Mouse (Mus musculus) heart, postnatal 0 days (tissue): ENCODE data around the gene Senp7. TPM values are rescaled to one million over a fixed set of nuclear protein-coding genes. Genes with fewer than 3 reads are reported as not detected.

Experiments used
- ATAC-seq: fragments of 200-750 bp; cut with Nextera tagmentation; 2 replicates; pipeline ENCODE4 v1.8.0; 2017; ENCODE audit warnings: low read depth, moderate number of reproducible peaks, moderate library complexity; ENCODE audit not compliant: insufficient read depth
- DNase-seq: peaks from one replicate; pipeline ENCODE4 v3.0.0-alpha.2; 2016; ENCODE audit warnings: low spot score
- H3K27ac ChIP-seq: fragments of 300-500 bp; sonication (generic); 2 replicates; pipeline ENCODE4 v1.5.1; 2014; ENCODE audit warnings: low read depth, mild to moderate bottlenecking
- H3K27me3 ChIP-seq: fragments of 300-500 bp; sonication (generic); 2 replicates; pipeline ENCODE4 v1.6.1; 2014; ENCODE audit warnings: low read length, mixed read lengths; ENCODE audit not compliant: control insufficient read depth, insufficient read depth
- H3K36me3 ChIP-seq: fragments of 300-500 bp; sonication (generic); replicated peaks from 2 replicates; pipeline ENCODE4 v1.6.1; 2014; ENCODE audit warnings: low read length, mixed read lengths; ENCODE audit not compliant: control insufficient read depth, insufficient read depth
- H3K4me1 ChIP-seq: fragments of 300-500 bp; sonication (generic); 2 replicates; pipeline ENCODE4 v1.6.1; 2014; ENCODE audit warnings: antibody characterized with exemption; ENCODE audit not compliant: control insufficient read depth, insufficient read depth
- H3K4me2 ChIP-seq: fragments of 300-500 bp; sonication (generic); 2 replicates; pipeline ENCODE4 v1.6.1; 2014; ENCODE audit warnings: low read depth, mild to moderate bottlenecking, low read length, moderate library complexity
- H3K4me3 ChIP-seq: fragments of 300-500 bp; sonication (generic); 2 replicates; pipeline ENCODE4 v1.5.1; 2014; ENCODE audit warnings: low read depth, low read length
- H3K9ac ChIP-seq: fragments of 300-500 bp; sonication (generic); replicated peaks from 2 replicates; pipeline ENCODE4 v1.6.1; 2014; ENCODE audit warnings: low read depth, low read length, mixed read lengths
- H3K9me3 ChIP-seq: fragments of 300-500 bp; sonication (generic); replicated peaks from 2 replicates; pipeline ENCODE4 v1.6.1; 2016; ENCODE audit warnings: low read length; ENCODE audit not compliant: control insufficient read depth
- CTCF ChIP-seq: IDR thresholded peaks from 2 replicates; pipeline ENCODE4 v1.5.1; 2016; ENCODE audit warnings: antibody characterized with exemption, control low read depth, low read depth
- EP300 ChIP-seq: IDR thresholded peaks from 2 replicates; pipeline ENCODE4 v1.6.1; 2016; ENCODE audit warnings: antibody characterized with exemption, low read depth
- WGBS: fragments of 180-500 bp; shearing (Covaris S2); extraction: QIAGEN DNeasy Blood & Tissue Kit; methylation state at CpG from one replicate; pipeline ENCODE4 v1.1.7; 2014; 5-methylcytosine and 5-hydroxymethylcytosine counted together
- polyA plus RNA-seq: library from polyadenylated mRNA; unstranded; fragments of >200 nt; fragmentation: Nextera tagmentation; extraction: Ambion mirVana; gene quantifications from 2 replicates; pipeline ENCODE4 v1.2.1, GENCODE M21; 2015
- total RNA-seq: library from RNA; depleted of rRNA; stranded (reverse); fragments of >200 nt; gene quantifications from 2 replicates; pipeline ENCODE4 v1.2.3, GENCODE M21; 2014; ENCODE audit warnings: low replicate concordance

Gene Senp7
- total and polyA plus RNA-seq, 2 experiments from 2014 or later, result 9.5 to 14.0 TPM

- WGBS, result 96% methylated on average over 17 of the region's 17 CpGs
- Histone ChIP-seq H3K27me3 (no peaks in the 10 kb centered on the region), H3K36me3 (0 out of 2 replicates have a peak, but pooled peaks cover 3% of the 10 kb centered on the region), H3K9ac (no peak overlapping the region), H3K4me2 (no peak overlapping the region), H3K27ac (no peak overlapping the region), H3K4me3 (no peak overlapping the region), H3K9me3 (no peaks in the 10 kb centered on the region), H3K4me1 (no peaks in the 10 kb centered on the region)
- DNase-seq (no peak), ATAC-seq (no peak)
- no peak for TF ChIP-seq EP300
Measured at GRCm38 (mm10) chr16:56144876-56145555, 96.9 kb downstream of the Senp7 start.

- Histone ChIP-seq H3K4me2 (no peak overlapping the region), H3K27ac (no peak overlapping the region), H3K4me3 (no peak overlapping the region), H3K27me3 (no peaks in the 10 kb centered on the region), H3K9me3 (no peaks in the 10 kb centered on the region), H3K36me3 (0 out of 2 replicates have a peak, but pooled peaks cover 3% of the 10 kb centered on the region), H3K4me1 (no peaks in the 10 kb centered on the region), H3K9ac (no peak overlapping the region)
- DNase-seq, result no peak
- ATAC-seq, result no peak
- TF ChIP-seq CTCF (no peak), EP300 (no peak)
- WGBS, result 44% methylated on average over 2 of the region's 2 CpGs
Measured at GRCm38 (mm10) chr16:56147679-56148078, 99.5 kb downstream of the Senp7 start.

GRCm38 (mm10) chr16:56163466-56163865, 115.3 kb downstream of the Senp7 start:
- Histone ChIP-seq H3K27me3 (no peaks in the 10 kb centered on the region), H3K9ac (no peak overlapping the region), H3K27ac (no peak overlapping the region), H3K36me3 (0 out of 2 replicates have a peak, but pooled peaks cover 7% of the 10 kb centered on the region), H3K4me2 (no peak overlapping the region), H3K4me3 (no peak overlapping the region), H3K9me3 (no peaks in the 10 kb centered on the region), H3K4me1 (no peaks in the 10 kb centered on the region)
- 71% methylated on average over 7 of the region's 7 CpGs for WGBS
- no peak for DNase-seq
- TF ChIP-seq EP300, result no peak
- no peak for TF ChIP-seq CTCF
- ATAC-seq, result no peak

DNA sequence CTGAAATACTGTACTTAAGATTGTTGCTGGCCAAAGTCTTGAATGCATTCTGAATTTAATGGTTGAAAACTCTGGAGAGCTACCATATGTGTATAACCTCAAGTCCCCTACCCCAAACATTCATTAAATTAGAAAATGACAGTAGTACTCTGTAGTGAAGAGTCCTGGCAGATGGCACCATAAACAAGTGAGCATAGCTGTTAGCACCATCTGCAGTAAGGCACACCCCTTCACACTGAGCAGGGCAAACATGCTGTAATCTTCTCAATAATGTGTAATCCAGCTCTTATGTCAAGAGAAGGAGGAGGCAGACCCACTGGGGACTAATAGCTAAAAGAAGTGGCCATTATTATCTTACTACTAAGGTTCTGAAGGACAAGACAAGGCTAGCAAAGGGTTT, 122.1 kb downstream of the Senp7 start:
- DNase-seq, result no peak
- Histone ChIP-seq H3K27me3 (no peaks in the 10 kb centered on the region), H3K36me3 (peaks cover 28% of the 10 kb centered on the region), H3K27ac (no peak overlapping the region), H3K4me2 (no peak overlapping the region), H3K4me3 (no peak overlapping the region), H3K9me3 (no peaks in the 10 kb centered on the region), H3K9ac (no peak overlapping the region), H3K4me1 (no peaks in the 10 kb centered on the region)
- TF ChIP-seq CTCF (no peak), EP300 (no peak)
- no peak for ATAC-seq

GRCm38 (mm10) chr16:56175867-56176581, 127.9 kb downstream of the Senp7 start:
- Histone ChIP-seq H3K9me3 (no peaks in the 10 kb centered on the region), H3K4me1 (no peaks in the 10 kb centered on the region), H3K4me3 (no peak overlapping the region), H3K36me3 (peaks cover 23% of the 10 kb centered on the region), H3K27ac (no peak overlapping the region), H3K4me2 (no peak overlapping the region), H3K9ac (no peak overlapping the region), H3K27me3 (no peaks in the 10 kb centered on the region)
- TF ChIP-seq EP300 (no peak), CTCF (no peak; the same call in 1 of the 2 replicates)
- DNase-seq (no peak), ATAC-seq (no peak)
- 65% methylated on average over 8 of the region's 8 CpGs for WGBS
